Mouse (Mus musculus) cerebellum, postnatal 4 days (tissue): ENCODE measurements around the gene Cdkn2c.

Experiments
- DNase-seq, 2 experiments: peaks; one replicate each; pipeline ENCODE4 v3.0.0; 2022; ENCODE audit warnings: low spot score in 2 of 2, mixed read lengths in 1 of 2

Gene Cdkn2c

DNA sequence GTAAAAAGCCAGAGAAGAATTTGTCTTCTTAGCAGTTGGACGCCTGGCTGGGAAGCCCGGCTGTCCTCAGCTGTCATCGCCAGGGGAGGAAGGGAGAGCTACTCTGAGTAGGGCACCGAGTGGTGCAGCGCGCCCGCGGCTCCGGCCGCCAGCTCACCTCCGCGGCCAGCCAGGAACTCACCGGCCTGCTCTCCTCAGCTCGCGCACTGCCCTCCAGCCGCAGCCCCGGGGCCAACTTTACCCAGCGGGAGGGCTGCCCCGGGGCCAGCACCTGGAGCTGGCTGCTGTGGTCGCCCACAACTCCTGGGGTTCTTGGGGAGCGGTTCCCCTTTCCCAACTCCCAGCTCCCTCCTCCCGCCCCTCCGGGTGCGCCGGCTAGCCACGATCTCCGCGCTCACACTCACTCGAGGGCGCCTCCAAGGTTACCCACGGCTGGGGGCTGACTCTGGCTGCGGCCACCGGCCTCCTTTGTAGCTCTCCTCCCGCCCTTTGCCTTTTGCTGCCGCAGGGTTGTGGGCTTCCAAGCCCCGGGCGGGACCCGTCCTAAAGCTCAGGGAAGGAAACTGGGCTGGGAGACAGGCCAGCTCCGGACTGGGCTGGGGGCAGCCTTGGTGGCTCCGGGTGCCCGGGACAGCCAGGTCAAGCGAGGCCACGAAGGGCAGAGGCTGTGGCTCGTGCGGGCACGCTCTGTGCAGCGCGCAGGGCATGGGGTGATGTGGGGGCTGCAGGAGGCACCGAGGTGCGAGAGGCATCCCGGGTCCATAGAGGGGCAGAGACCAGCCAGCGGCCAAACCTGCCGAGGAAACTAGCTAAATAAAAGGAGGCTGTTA lies 9.8 kb downstream of the Cdkn2c start:
- DNase-seq: peak in 1 of 2 experiments; percentile 24

DNA sequence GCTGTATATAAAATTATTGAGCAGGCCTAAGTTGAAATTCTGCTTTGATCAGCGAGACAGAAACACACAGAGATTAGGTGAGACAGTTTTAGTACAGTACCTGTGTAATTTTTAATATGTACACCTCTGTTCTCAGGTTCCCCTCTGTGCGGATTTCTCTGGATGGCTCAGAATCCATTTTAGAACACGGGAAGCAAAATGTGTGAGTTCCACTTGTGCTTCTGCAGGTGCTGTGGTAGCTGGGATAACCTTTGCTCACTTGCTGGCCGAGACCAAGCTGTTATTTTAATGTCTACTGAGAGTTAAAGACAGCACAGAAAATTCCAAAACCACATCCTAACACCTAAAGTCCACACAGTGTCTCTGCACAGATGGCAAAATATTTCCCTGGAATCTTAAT lies 10.7 kb downstream of the Cdkn2c start:
- no peak for DNase-seq

DNA sequence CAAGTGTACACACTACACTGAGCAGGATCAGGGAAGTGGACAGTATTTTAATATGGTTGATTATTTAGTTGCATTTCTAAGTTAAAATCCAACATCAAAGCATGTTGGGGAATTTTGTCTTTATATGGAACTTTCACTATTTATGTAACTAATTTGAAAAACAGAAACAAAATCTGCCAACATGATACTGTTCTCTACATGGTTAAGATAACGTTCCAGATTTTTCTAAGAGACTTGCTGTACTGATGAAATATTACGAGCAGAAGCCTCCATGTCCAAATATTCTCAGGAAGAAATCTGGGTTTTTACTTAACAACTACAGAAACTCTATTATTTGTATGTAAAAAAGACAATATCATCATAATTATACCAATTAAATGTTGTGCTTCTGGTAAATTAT lies 11.3 kb downstream of the Cdkn2c start:
- no peak for DNase-seq

DNA sequence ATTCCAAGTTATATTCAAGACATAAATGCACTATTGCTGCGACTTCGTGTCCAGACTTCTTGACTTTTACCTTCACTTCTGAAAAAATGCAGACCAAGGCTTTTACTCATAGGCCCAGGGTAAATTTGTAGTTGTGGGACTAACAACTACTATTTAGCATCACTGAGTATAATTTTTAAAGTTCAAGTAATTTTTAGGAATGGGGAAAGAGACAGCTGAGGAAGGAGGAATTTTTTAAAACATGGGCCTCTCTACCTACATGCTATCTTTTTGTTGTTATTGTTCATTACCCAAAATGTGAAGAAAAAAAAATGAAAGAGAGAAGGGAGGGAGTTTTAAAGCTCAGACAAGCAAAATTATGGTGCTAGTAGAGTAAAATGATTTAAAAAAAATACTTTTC lies 12.3 kb downstream of the Cdkn2c start:
- no peak for DNase-seq

DNA sequence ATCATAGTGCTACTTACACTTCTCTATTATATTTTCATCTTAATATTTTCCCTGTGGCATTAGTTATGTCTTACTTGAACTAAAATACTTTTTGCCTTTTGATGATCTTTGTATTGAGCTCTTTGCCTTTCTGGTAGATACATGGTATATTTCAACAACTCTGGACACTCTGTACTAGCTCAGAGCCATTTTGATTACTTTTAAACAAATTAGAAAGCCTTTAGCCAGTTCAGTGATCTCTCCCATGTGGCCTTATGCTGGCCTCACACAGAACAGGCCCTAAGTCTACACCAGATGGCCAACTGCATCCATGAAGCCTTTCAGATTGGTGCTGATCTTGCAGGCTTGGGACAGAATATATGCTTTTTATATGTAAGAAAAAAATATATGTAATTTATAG lies 13.7 kb downstream of the Cdkn2c start:
- no peak for DNase-seq

DNA sequence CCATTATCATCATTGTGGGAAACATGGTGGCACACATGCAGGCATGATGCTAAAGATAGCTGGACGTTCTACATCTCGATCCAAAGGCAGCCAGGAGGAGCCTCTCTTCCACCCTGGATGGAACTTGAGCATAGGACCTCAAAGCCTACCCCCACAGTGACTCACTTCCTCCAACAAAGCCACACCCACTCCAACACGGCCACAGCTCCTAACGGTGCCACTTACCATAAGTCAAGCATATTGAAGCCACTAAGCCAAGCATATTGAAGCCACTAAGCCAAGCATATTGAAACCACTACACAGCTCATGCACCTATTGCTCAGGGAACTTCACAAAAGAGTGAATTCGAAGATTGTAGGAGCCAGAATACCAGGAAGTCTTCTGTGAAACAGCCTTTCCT lies 17.7 kb downstream of the Cdkn2c start:
- DNase-seq: no peak

DNA sequence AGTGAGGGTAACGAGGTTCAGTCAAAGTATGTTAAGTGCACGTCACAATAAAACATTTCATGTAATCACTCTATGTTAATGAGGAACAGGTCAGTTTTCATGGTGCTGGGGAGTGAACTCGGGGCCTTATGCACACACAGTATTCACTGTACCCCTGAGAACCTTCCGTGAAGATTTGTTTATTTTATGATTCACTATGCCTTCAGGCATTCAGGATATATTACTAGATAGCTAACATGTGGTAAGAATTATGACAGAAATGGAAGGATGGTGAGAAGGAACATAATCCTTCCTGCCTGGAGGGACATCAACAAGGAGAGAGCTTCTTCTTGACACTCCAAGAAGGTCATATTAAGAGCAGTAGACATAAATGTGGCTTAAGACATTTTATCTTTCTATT lies 19.7 kb downstream of the Cdkn2c start:
- DNase-seq: no peak

DNA sequence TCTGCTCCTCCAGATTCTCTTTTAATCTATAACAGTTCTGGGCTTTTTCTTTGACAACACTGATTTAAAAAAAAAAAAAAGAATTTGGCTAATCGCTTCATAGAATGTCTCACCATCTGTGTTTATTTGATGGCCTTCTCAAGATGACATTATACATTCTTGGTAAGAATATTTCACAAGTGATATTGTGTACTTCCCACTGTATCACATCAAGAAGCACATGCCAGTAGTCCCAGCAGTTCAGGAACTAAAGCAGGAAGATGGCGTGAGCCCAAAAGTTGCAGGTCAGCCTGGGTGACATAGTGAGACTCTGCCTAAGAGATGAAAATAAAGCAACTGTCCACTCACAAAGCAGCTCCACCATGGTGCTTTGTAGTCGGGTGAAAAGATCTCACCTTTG lies 25.5 kb downstream of the Cdkn2c start:
- no peak for DNase-seq

DNA sequence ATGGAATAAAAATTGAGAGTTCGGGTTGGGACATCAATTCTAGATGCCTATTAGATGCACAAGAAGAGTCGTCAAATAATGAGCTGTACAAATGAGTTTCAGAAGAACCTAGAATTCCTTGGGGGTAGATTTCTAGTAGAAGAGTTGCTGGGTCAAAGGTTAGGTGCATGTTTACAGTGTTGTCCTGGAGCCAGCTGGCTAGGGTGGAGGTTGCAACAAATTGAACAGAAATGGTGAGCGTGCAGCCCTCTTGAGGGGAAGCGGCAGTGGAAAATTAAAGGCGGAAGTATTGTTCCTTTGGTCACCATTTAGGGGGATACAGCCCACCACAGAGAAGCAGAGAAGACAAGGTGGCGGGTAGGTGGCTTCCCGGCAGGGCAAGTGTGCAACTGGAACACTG lies 26.8 kb downstream of the Cdkn2c start:
- no peak for DNase-seq

DNA sequence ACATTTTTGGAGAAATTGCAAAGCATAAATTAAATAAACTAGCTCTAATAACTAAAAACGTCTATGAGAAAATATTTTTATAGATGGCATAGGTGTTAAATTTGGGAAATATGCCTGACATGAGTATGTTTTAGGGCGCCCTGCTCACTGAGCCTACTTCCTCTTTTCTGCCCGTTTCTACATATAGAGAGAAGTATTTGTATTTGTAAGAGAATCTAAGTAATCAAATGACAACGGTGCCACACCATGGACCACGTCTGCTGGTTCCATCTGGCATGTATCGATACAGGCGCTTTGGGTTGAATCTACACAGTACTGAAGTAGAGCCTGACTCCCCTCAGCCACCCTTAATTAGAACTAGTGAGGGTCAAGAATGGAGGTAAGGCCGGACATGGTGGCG lies 27.6 kb downstream of the Cdkn2c start:
- no peak for DNase-seq

DNA sequence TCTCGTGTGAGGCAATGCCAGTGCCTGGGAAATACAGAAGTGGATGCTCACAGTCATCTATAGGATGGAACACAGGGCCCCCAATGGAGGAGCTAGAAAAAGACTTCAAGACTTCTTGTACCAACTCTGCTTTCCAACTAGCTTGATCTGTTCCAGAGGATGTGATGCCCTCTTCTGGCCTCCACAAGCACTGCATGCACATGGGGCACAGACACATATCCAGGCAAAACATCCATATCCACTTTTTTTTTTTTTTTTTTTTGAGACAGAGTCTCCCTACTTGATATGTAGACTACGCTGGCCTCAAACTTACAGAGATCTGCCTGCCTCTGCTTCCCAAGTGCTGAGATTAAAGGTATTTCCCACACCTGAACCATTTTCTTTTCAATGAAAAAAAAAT lies 32.0 kb downstream of the Cdkn2c start:
- DNase-seq: no peak

DNA sequence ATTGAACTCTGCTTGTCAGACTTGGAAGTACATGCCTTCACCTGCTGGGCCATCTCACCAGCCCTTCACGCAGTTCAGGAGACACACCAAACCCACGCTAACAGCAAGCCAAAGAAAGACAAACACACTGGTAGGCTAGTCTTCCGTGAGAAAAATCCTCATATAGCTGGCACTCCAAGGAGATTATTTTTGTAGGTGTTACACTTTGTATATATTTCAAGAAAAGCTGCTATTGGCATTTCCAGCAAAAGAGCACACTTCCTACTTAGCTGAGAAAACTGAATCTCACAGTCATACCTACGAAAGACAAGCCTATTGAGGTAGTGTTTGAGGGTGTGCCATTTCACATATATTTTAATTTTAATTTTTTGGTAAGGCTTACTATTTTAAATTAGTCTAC lies 36.0 kb downstream of the Cdkn2c start:
- DNase-seq: no peak

DNA sequence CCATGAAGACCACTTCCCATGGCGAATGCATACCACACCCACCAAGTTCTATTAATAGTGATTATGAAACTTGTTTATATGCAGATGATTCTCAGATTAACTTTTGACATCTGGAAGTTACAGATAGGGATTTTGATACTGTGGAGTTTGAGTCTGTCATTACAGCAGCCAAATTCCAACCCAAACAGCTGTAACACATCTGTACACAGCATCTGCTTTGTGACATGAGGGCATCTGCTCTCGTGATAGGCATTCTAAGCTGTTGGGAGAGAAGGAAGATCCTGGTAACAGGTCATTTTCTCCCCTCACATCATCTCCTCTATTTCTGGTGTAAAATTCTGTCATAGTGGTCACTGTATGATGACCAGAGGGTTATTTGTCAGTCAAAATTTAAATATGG lies 36.8 kb downstream of the Cdkn2c start:
- DNase-seq: no peak

DNA sequence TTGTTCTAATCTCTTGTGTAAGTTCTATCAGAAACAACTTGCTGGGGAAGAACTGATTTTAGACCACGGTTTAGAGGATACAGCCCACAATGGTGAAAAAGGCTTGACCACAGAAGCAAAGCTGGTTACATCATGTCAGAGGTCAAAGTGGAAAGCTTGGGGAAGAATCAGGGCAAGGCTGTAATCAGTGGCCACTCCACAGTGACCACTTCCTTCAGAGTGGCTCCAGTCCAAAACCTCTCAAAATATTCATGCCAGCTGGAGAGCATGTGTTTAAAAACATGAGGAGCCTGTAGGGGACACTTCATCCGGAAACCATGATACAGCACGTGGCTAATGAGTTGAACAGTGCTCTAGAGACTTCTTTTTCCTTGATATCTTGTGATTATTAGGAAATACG lies 54.4 kb downstream of the Cdkn2c start:
- no peak for DNase-seq
